Comparison of ENCODE assay signal across 25 mouse cellular contexts in genomic region chr16:54041973-54042372, GRCm38 (mm10).
DNase-seq lines count a peak whose midpoint lies in the region; ATAC-seq and TF ChIP-seq lines count a peak whose summit lies in the region.
"Had no signal": no experiment of that assay in that cellular context is flagged by ENCODE, and none has a peak within 500 bp of the region (broad histone marks: within the 10 kb centered on the region; RNA-seq: fewer than 3 reads in every experiment).

No protein-coding gene starts in this region.

- no peak overlapping the region for H3K27ac ChIP-seq in midbrain, embryonic 11.5 days (ENCODE audit: low read depth, low read length)
- H3K27ac ChIP-seq: embryonic facial prominence, embryonic 12.5 days; forebrain, embryonic 10.5 days; gastrocnemius, adult 2 months; heart, embryonic 13.5 days; hindbrain, embryonic 12.5 days had no signal

- WGBS in midbrain, embryonic 11.5 days = 89% methylated on average over 4 of the region's 4 CpGs

- TF ChIP-seq CTCF in G1E (IDR thresholded peaks at IDR 0.05; ENCODE audit: low read depth, low read length) = no peak

- DNase-seq in 3134 (ENCODE audit: extremely low read depth, insufficient read length, low spot score) (peak; percentile 28), G1E (ENCODE audit: low spot score) (no peak), NIH3T3 (ENCODE audit: low read depth) (peak; percentile 31)
- peak; percentile 48 for DNase-seq in fibroblast of lung, adult 2 months (ENCODE audit: low read depth)
- DNase-seq in layer of hippocampus, adult 9-11 months = no peak
- no peak for DNase-seq in midbrain, embryonic 11.5 days (ENCODE audit: low spot score, missing footprints)
- DNase-seq in heart, postnatal 14 days = no peak
- DNase-seq in thymus, postnatal 4 days = no peak
- DNase-seq: adrenal gland, postnatal 14 days; cerebellum, adult 11-12 months; cerebellum, adult 9-10 months; cerebellum, postnatal 25 days; gastrocnemius, adult 2 months; gastrocnemius, postnatal 25 days; heart, adult 11 months; heart, postnatal 4 days had no signal

- H3K4me2 ChIP-seq in midbrain, embryonic 11.5 days = no peak overlapping the region
- H3K4me2 ChIP-seq: embryonic facial prominence, embryonic 12.5 days; heart, embryonic 13.5 days; hindbrain, embryonic 12.5 days had no signal

- H3K9me3 ChIP-seq in G1E (replicated peaks) = no peaks in the 10 kb centered on the region
- H3K9me3 ChIP-seq in midbrain, embryonic 11.5 days (ENCODE audit: control insufficient read depth, low read length) = no peaks in the 10 kb centered on the region
- H3K9me3 ChIP-seq: embryonic facial prominence, embryonic 12.5 days; forebrain, embryonic 10.5 days; heart, embryonic 13.5 days; hindbrain, embryonic 12.5 days had no signal

- peaks cover 6% of the 10 kb centered on the region; the same call in 1 of the 2 replicates for H3K4me1 ChIP-seq in G1E (ENCODE audit: insufficient read depth, low read depth, low read length)
- no peaks in the 10 kb centered on the region for H3K4me1 ChIP-seq in midbrain, embryonic 11.5 days (ENCODE audit: control insufficient read depth, insufficient read depth, low read length)
- H3K4me1 ChIP-seq: embryonic facial prominence, embryonic 12.5 days; forebrain, embryonic 10.5 days; heart, embryonic 13.5 days; hindbrain, embryonic 12.5 days had no signal

- no peak overlapping the region for H3K9ac ChIP-seq in midbrain, embryonic 11.5 days (ENCODE audit: low read length)
- H3K9ac ChIP-seq: embryonic facial prominence, embryonic 12.5 days; heart, embryonic 13.5 days; hindbrain, embryonic 12.5 days had no signal

- no peak overlapping the region for H3K4me3 ChIP-seq in G1E (ENCODE audit: low read depth, low read length)
- no peak overlapping the region for H3K4me3 ChIP-seq in midbrain, embryonic 11.5 days (ENCODE audit: low read depth, low read length)
- H3K4me3 ChIP-seq: embryonic facial prominence, embryonic 12.5 days; forebrain, embryonic 10.5 days; gastrocnemius, adult 2 months; heart, embryonic 13.5 days; hindbrain, embryonic 12.5 days had no signal

- no peaks in the 10 kb centered on the region for H3K36me3 ChIP-seq in G1E (replicated peaks)
- no peaks in the 10 kb centered on the region for H3K36me3 ChIP-seq in midbrain, embryonic 11.5 days (ENCODE audit: control insufficient read depth, insufficient read depth, low read length)
- H3K36me3 ChIP-seq: embryonic facial prominence, embryonic 12.5 days; forebrain, embryonic 10.5 days; heart, embryonic 13.5 days; hindbrain, embryonic 12.5 days had no signal

- H3K27me3 ChIP-seq in G1E (ENCODE audit: insufficient read depth, low read length) = no peaks in the 10 kb centered on the region
- H3K27me3 ChIP-seq in midbrain, embryonic 11.5 days (ENCODE audit: control insufficient read depth, insufficient read depth, low read length) = no peaks in the 10 kb centered on the region
- H3K27me3 ChIP-seq: embryonic facial prominence, embryonic 12.5 days; heart, embryonic 13.5 days; hindbrain, embryonic 12.5 days had no signal

- peak; percentile 98 for ATAC-seq in G1E (ENCODE audit: extremely low read depth, insufficient number of reproducible peaks, low FRiP score, poor library complexity, severe bottlenecking)
- no peak for ATAC-seq in midbrain, embryonic 11.5 days (ENCODE audit: low FRiP score)
- ATAC-seq: activated CD4-positive, CD25-positive, alpha-beta regulatory T cell, adult 4 months; CD4-positive, CD25-positive, alpha-beta regulatory T cell, adult 4 months; forebrain, embryonic 14.5 days; hindbrain, embryonic 16.5 days; inflammation-experienced regulatory T-cells, adult 6 months had no signal

- intact Hi-C loops in heart, postnatal 14 days (cut with DNase I) = no loop called here

Comparison
In these comparisons a context has a peak if more than half of its experiments do, and no peak if none do; other contexts are left out.
1. DNase-seq: peak in 3134 (single experiment), NIH3T3 (single experiment) and fibroblast of lung, adult 2 months (single experiment); none in G1E (single experiment), layer of hippocampus, adult 9-11 months (single experiment), midbrain, embryonic 11.5 days (single experiment), heart, postnatal 14 days (0 of 2) and thymus, postnatal 4 days (single experiment).